Mouse (Mus musculus): ENCODE measurements around the gene Rex1bd. TPM values are rescaled to one million over a fixed set of nuclear protein-coding genes. Genes with fewer than 3 reads are reported as not detected.
A peak's percentile ranks its signal among the peaks of the same experiment; 100 is the strongest.

The Rex1bd gene
- polyA plus RNA-seq, 1 experiment from 2014 or later: 151 TPM

- Histone ChIP-seq H3K9ac (replicated peaks) (peak overlapping the region; percentile 97), H3K4me2 (peak overlapping the region; percentile 79), H3K27me3 (no peaks in the 10 kb centered on the region), H3K36me3 (peaks cover 40% of the 10 kb centered on the region), H3K9me3 (no peaks in the 10 kb centered on the region), H3K4me1 (replicated peaks) (peaks cover 20% of the 10 kb centered on the region), H3K4me3 (replicated peaks) (peak overlapping the region; percentile 78), H3K27ac (peak overlapping the region; percentile 88; the same call in 1 of the 2 replicates)
- WGBS: 31% methylated on average over 13 of the region's 13 CpGs
- no peak for ATAC-seq (ENCODE audit: insufficient number of reproducible peaks, insufficient read depth, low FRiP score, low TSS enrichment, low read depth)
These were observed 21.7 kb upstream of the Rex1bd start for GRCm38 (mm10) chr8:70528182-70528797.

GRCm38 (mm10) chr8:70527512-70528181, 21.1 kb upstream of the Rex1bd start, which contains the start of the genes Fkbp8 and Kxd1:
Gene Fkbp8 (plus strand): TSS chr8:70527724.
Gene Kxd1 (minus strand): TSS chr8:70527956.
- Histone ChIP-seq H3K27ac (peak within 1 kb of the TSS; percentile 88), H3K4me3 (replicated peaks) (peak within 1 kb of the TSS; percentile 78), H3K36me3 (peaks cover 33% of the 10 kb centered on the region), H3K9ac (replicated peaks) (peak within 1 kb of the TSS; percentile 97), H3K4me1 (replicated peaks) (peaks cover 20% of the 10 kb centered on the region), H3K4me2 (peak within 1 kb of the TSS; percentile 79), H3K9me3 (no peaks in the 10 kb centered on the region), H3K27me3 (no peaks in the 10 kb centered on the region)
- under 1% methylated on average over 51 of the region's 61 CpGs for WGBS
- ATAC-seq (ENCODE audit: insufficient number of reproducible peaks, insufficient read depth, low FRiP score, low TSS enrichment, low read depth): peak; percentile 88

- Histone ChIP-seq H3K4me3 (replicated peaks) (peak overlapping the region; percentile 78), H3K4me2 (peak overlapping the region; percentile 79), H3K9me3 (no peaks in the 10 kb centered on the region), H3K27ac (peak overlapping the region; percentile 88; the same call in 1 of the 2 replicates), H3K36me3 (peaks cover 28% of the 10 kb centered on the region), H3K27me3 (no peaks in the 10 kb centered on the region), H3K9ac (replicated peaks) (peak overlapping the region; percentile 97), H3K4me1 (replicated peaks) (peaks cover 25% of the 10 kb centered on the region)
- no peak for ATAC-seq (ENCODE audit: insufficient number of reproducible peaks, insufficient read depth, low FRiP score, low TSS enrichment, low read depth)
- 1% methylated on average over 8 of the region's 8 CpGs for WGBS
These were observed 20.6 kb upstream of the Rex1bd start for GRCm38 (mm10) chr8:70527111-70527511.

- Histone ChIP-seq H3K9ac (replicated peaks) (peak overlapping the region; percentile 78), H3K9me3 (no peaks in the 10 kb centered on the region), H3K36me3 (peaks cover 13% of the 10 kb centered on the region), H3K4me1 (replicated peaks) (peaks cover 16% of the 10 kb centered on the region), H3K4me2 (peak overlapping the region; percentile 81), H3K27ac (peak overlapping the region; percentile 85), H3K27me3 (no peaks in the 10 kb centered on the region), H3K4me3 (replicated peaks) (peak overlapping the region; percentile 75)
- WGBS: under 1% methylated on average over 49 of the region's 51 CpGs
- peak; percentile 77 for ATAC-seq (ENCODE audit: insufficient number of reproducible peaks, insufficient read depth, low FRiP score, low TSS enrichment, low read depth)
These were observed 16.2 kb upstream of the Rex1bd start for GRCm38 (mm10) chr8:70522592-70523403.

DNA sequence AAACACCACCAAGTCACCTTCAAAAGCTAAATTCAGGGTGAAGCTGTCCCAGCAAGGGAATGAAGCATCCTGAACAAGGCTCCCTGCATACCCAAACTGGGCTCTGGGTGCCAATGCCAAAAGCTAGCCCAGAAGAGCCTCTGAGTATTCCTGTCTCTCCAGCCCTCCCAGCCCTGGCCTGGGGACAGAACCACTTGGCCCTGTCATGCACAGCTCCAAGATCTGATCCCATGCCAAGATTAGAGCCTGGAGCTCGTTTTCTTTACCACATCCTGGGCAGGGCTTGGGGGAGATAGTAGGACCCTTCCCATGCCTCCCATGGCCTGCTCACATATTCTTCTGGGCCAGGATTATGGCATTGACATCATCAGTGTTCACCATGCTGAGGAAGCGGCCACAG, 13.1 kb upstream of the Rex1bd start:
- H3K9ac ChIP-seq (replicated peaks): no peak overlapping the region
- no peaks in the 10 kb centered on the region for H3K9me3 ChIP-seq
- H3K27ac ChIP-seq: no peak overlapping the region
- no peak overlapping the region for H3K4me2 ChIP-seq
- 71% methylated on average over 2 of the region's 2 CpGs for WGBS
- no peaks in the 10 kb centered on the region for H3K27me3 ChIP-seq
- peaks cover 8% of the 10 kb centered on the region for H3K4me1 ChIP-seq (replicated peaks)
- no peak for ATAC-seq (ENCODE audit: insufficient number of reproducible peaks, insufficient read depth, low FRiP score, low TSS enrichment, low read depth)
- H3K36me3 ChIP-seq: peaks cover 31% of the 10 kb centered on the region
- H3K4me3 ChIP-seq (replicated peaks): no peak overlapping the region

- no peak overlapping the region for H3K9ac ChIP-seq (replicated peaks)
- no peaks in the 10 kb centered on the region for H3K9me3 ChIP-seq
- no peak for ATAC-seq (ENCODE audit: insufficient number of reproducible peaks, insufficient read depth, low FRiP score, low TSS enrichment, low read depth)
- H3K4me3 ChIP-seq (replicated peaks): no peak overlapping the region
- peaks cover 35% of the 10 kb centered on the region for H3K36me3 ChIP-seq
- H3K27me3 ChIP-seq: no peaks in the 10 kb centered on the region
- 91% methylated on average over 6 of the region's 6 CpGs for WGBS
- no peak overlapping the region for H3K4me2 ChIP-seq
- H3K4me1 ChIP-seq (replicated peaks): peaks cover 8% of the 10 kb centered on the region
- no peak overlapping the region for H3K27ac ChIP-seq
These were observed 12.5 kb upstream of the Rex1bd start for GRCm38 (mm10) chr8:70519043-70519442.

DNA sequence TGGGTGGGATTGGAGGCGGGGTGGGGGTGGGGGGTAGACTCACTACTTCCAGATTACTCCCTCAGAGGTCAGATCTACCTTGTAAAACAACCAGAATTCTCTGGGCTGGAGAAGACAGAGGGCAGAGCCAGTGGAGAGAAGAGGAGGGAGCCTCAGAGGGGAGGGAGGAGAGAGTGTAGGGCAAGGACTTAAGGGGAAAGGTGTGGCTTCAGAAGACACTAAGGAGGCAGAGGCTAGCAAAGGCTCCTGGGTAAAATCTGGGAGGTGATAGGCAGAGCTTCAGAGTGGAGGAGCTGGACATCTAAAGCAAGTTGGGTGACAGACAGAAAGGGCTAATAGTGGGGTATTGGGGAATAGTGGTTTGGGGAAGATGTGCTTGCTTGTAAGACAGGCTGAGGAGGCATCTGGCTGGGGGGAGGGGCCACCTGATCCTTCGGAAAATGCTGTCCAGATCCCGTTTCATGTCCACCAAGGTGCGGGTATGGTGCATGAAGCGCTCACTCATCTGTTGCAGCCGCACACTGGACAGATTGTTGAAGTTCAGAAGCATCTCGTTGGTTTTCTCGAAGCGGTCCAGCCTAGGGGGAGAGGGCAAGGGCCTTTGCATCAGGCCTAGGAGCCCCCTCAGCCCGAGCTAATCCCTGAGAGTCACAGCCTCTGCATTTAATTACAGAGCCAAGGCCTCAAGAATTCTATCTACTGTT, 11.5 kb upstream of the Rex1bd start:
- no peak for ATAC-seq (ENCODE audit: insufficient number of reproducible peaks, insufficient read depth, low FRiP score, low TSS enrichment, low read depth)
- Histone ChIP-seq H3K4me2 (no peak overlapping the region), H3K4me3 (replicated peaks) (no peak overlapping the region), H3K27me3 (no peaks in the 10 kb centered on the region), H3K4me1 (replicated peaks) (peaks cover 8% of the 10 kb centered on the region), H3K27ac (no peak overlapping the region), H3K36me3 (peaks cover 44% of the 10 kb centered on the region), H3K9me3 (no peaks in the 10 kb centered on the region), H3K9ac (replicated peaks) (no peak overlapping the region)
- WGBS: 68% methylated on average over 10 of the region's 10 CpGs

DNA sequence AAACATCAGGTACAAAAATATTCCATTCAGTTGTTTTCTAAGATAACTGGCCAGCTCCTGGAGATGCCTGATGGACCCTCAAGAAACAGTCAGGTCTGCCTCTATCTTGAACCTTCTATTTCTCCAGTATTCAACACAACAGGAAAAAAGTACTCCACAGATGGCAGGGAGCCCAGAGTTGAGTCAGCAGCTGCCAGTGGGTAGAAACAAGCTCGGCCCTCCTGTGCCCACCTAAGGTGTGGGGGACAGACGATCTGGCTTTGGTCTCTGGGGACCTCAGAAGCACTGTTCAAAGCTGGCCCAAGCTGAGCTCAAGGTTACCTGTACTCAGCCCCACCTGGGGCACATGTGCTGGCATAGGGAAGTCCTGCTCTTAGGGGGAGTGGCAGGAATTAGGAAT, 6.9 kb upstream of the Rex1bd start:
- H3K4me1 ChIP-seq (replicated peaks): peaks cover 10% of the 10 kb centered on the region
- peaks cover 53% of the 10 kb centered on the region for H3K36me3 ChIP-seq
- WGBS: 84% methylated on average over 2 of the region's 2 CpGs
- no peak overlapping the region for H3K4me2 ChIP-seq
- no peaks in the 10 kb centered on the region for H3K9me3 ChIP-seq
- H3K27ac ChIP-seq: no peak overlapping the region
- H3K27me3 ChIP-seq: no peaks in the 10 kb centered on the region
- no peak for ATAC-seq (ENCODE audit: insufficient number of reproducible peaks, insufficient read depth, low FRiP score, low TSS enrichment, low read depth)
- no peak overlapping the region for H3K4me3 ChIP-seq (replicated peaks)
- H3K9ac ChIP-seq (replicated peaks): no peak overlapping the region

DNA sequence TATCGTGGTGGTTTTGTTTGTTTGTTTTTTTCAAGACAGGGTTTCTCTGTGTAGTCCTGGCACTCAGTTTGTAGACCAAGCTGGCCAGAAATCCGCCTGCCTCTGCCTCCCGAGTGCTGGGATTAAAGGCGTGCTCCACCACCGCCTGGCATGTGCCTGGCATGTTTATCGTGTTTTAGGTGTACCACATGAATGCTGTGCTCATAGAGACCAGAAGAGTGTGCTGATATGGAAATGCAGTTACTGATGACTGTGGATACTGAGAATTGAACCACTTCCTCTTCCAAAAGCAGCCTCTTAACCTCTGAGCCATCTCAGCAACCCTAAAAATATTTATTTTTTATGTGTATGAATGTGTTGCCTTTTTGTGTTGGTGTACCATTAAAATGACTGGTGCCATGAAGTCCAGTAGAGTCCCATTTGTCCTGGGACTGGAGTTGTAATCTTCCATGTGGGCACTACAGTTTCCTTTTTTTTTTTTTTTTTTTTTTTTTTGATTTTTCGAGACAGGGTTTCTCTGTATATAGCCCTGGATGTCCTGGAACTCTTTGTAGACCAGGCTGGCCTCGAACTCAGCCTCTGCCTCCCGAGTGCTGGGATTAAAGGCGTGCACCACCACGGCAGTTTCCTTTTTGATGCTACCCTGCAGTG, 5.8 kb upstream of the Rex1bd start:
- peaks cover 60% of the 10 kb centered on the region for H3K36me3 ChIP-seq
- WGBS: 95% methylated on average over 11 of the region's 11 CpGs
- no peaks in the 10 kb centered on the region for H3K9me3 ChIP-seq
- no peaks in the 10 kb centered on the region for H3K27me3 ChIP-seq
- H3K4me2 ChIP-seq: no peak overlapping the region
- no peak for ATAC-seq (ENCODE audit: insufficient number of reproducible peaks, insufficient read depth, low FRiP score, low TSS enrichment, low read depth)
- H3K4me3 ChIP-seq (replicated peaks): no peak overlapping the region
- no peak overlapping the region for H3K27ac ChIP-seq
- peaks cover 12% of the 10 kb centered on the region for H3K4me1 ChIP-seq (replicated peaks)
- H3K9ac ChIP-seq (replicated peaks): no peak overlapping the region

- Histone ChIP-seq H3K4me3 (replicated peaks) (no peak overlapping the region), H3K9ac (replicated peaks) (no peak overlapping the region), H3K27me3 (no peaks in the 10 kb centered on the region), H3K9me3 (no peaks in the 10 kb centered on the region), H3K4me2 (no peak overlapping the region), H3K27ac (no peak overlapping the region), H3K36me3 (peaks cover 66% of the 10 kb centered on the region), H3K4me1 (replicated peaks) (peaks cover 12% of the 10 kb centered on the region)
- WGBS: 95% methylated on average over 2 of the region's 2 CpGs
- ATAC-seq (ENCODE audit: insufficient number of reproducible peaks, insufficient read depth, low FRiP score, low TSS enrichment, low read depth): no peak
These were observed 5.2 kb upstream of the Rex1bd start for GRCm38 (mm10) chr8:70511770-70512169.

Data from limb, embryonic 12.5 days (tissue).